Mouse (Mus musculus) neural tube, embryonic 13.5 days (tissue): ENCODE results near the gene Cdc37l1. TPM values are rescaled to one million over a fixed set of nuclear protein-coding genes. Genes with fewer than 3 reads are reported as not detected.

Experiments
- ATAC-seq: fragments of 200-750 bp; cut with Nextera tagmentation; 2 replicates; pipeline ENCODE4 v1.8.0; 2017; ENCODE audit warnings: low read depth, mild to moderate bottlenecking, moderate TSS enrichment, moderate library complexity
- H3K27ac ChIP-seq: fragments of 300-500 bp; sonication (generic); replicated peaks from 2 replicates; pipeline ENCODE4 v1.5.1; 2015; ENCODE audit warnings: moderate library complexity, mild to moderate bottlenecking, inconsistent platforms
- H3K27me3 ChIP-seq: fragments of 300-500 bp; sonication (generic); 2 replicates; pipeline ENCODE4 v1.6.1; 2015; ENCODE audit warnings: mild to moderate bottlenecking, inconsistent platforms
- H3K36me3 ChIP-seq: fragments of 300-500 bp; sonication (generic); 2 replicates; pipeline ENCODE4 v1.6.1; 2015; ENCODE audit warnings: mild to moderate bottlenecking, inconsistent platforms
- H3K4me1 ChIP-seq: fragments of 300-500 bp; sonication (generic); replicated peaks from 2 replicates; pipeline ENCODE4 v1.6.1; 2015; ENCODE audit warnings: inconsistent platforms
- H3K4me2 ChIP-seq: fragments of 300-500 bp; sonication (generic); 2 replicates; pipeline ENCODE4 v1.6.1; 2015; ENCODE audit warnings: inconsistent platforms, mild to moderate bottlenecking, moderate library complexity
- H3K4me3 ChIP-seq: fragments of 300-500 bp; sonication (generic); 2 replicates; pipeline ENCODE4 v1.5.1; 2015; ENCODE audit warnings: mild to moderate bottlenecking, inconsistent platforms
- H3K9ac ChIP-seq: fragments of 300-500 bp; sonication (generic); 2 replicates; pipeline ENCODE4 v1.6.1; 2015; ENCODE audit warnings: moderate library complexity, mild to moderate bottlenecking, inconsistent platforms
- H3K9me3 ChIP-seq: fragments of 300-500 bp; sonication (generic); 2 replicates; pipeline ENCODE4 v1.6.1; 2016; ENCODE audit warnings: inconsistent platforms
- WGBS: fragments of 180-500 bp; shearing (Covaris S2); methylation state at CpG from one replicate; pipeline ENCODE4 v1.1.7; 2015; 5-methylcytosine and 5-hydroxymethylcytosine counted together
- polyA plus RNA-seq: library from polyadenylated mRNA; unstranded; fragments of >200 nt; fragmentation: Nextera tagmentation; extraction: Ambion mirVana; gene quantifications from 2 replicates; pipeline ENCODE4 v1.2.1, GENCODE M21; 2015

Cdc37l1 gene
- polyA plus RNA-seq, 1 experiment from 2014 or later = 47.2 TPM

GRCm38 (mm10) chr19:29009046-29009445, 18.9 kb downstream of the Cdc37l1 start:
- Histone ChIP-seq H3K27me3 (no peaks in the 10 kb centered on the region), H3K4me3 (no peak overlapping the region)

GRCm38 (mm10) chr19:29011355-29011990, 21.3 kb downstream of the Cdc37l1 start:
- no peaks in the 10 kb centered on the region for H3K4me1 ChIP-seq
- no peaks in the 10 kb centered on the region for H3K9me3 ChIP-seq
- no peak overlapping the region for H3K4me2 ChIP-seq
- H3K4me3 ChIP-seq = no peak overlapping the region
- H3K36me3 ChIP-seq = peaks cover 79% of the 10 kb centered on the region
- no peak for ATAC-seq
- H3K9ac ChIP-seq = no peak overlapping the region
- no peak overlapping the region for H3K27ac ChIP-seq
- 89% methylated on average over 12 of the region's 12 CpGs for WGBS
- H3K27me3 ChIP-seq = no peaks in the 10 kb centered on the region

More at GRCm38 (mm10) chr19:29009046-29009445, 18.9 kb downstream of the Cdc37l1 start:
- no peaks in the 10 kb centered on the region for H3K9me3 ChIP-seq
- no peak overlapping the region for H3K4me2 ChIP-seq
- H3K9ac ChIP-seq = no peak overlapping the region
- no peaks in the 10 kb centered on the region for H3K4me1 ChIP-seq
- no peak for ATAC-seq
- peaks cover 62% of the 10 kb centered on the region for H3K36me3 ChIP-seq
- H3K27ac ChIP-seq = no peak overlapping the region
- 95% methylated on average over 11 of the region's 11 CpGs for WGBS

- Histone ChIP-seq H3K9ac (no peak overlapping the region), H3K36me3 (peaks cover 73% of the 10 kb centered on the region)
These were observed 24.4 kb downstream of the Cdc37l1 start for GRCm38 (mm10) chr19:29014466-29015055.

GRCm38 (mm10) chr19:29015410-29016203, 25.5 kb downstream of the Cdc37l1 start:
- Histone ChIP-seq H3K4me1 (no peaks in the 10 kb centered on the region), H3K27me3 (no peaks in the 10 kb centered on the region), H3K4me3 (no peak overlapping the region), H3K36me3 (peaks cover 80% of the 10 kb centered on the region), H3K4me2 (no peak overlapping the region), H3K27ac (no peak overlapping the region), H3K9ac (no peak overlapping the region), H3K9me3 (no peaks in the 10 kb centered on the region)
- WGBS = 82% methylated on average over 8 of the region's 8 CpGs
- ATAC-seq = no peak

More at GRCm38 (mm10) chr19:29014466-29015055, 24.4 kb downstream of the Cdc37l1 start:
- H3K9me3 ChIP-seq = no peaks in the 10 kb centered on the region
- no peak overlapping the region for H3K27ac ChIP-seq
- H3K4me2 ChIP-seq = no peak overlapping the region
- 66% methylated on average over 5 of the region's 5 CpGs for WGBS
- H3K27me3 ChIP-seq = no peaks in the 10 kb centered on the region
- ATAC-seq = no peak
- H3K4me1 ChIP-seq = no peaks in the 10 kb centered on the region
- H3K4me3 ChIP-seq = no peak overlapping the region

- 90% methylated on average over 5 of the region's 5 CpGs for WGBS
These were observed 26.1 kb downstream of the Cdc37l1 start for GRCm38 (mm10) chr19:29016204-29016765.

GRCm38 (mm10) chr19:29016786-29017185, 26.6 kb downstream of the Cdc37l1 start:
- ATAC-seq = no peak
- no peaks in the 10 kb centered on the region for H3K9me3 ChIP-seq
- no peak overlapping the region for H3K9ac ChIP-seq
- peaks cover 80% of the 10 kb centered on the region for H3K36me3 ChIP-seq
- no peaks in the 10 kb centered on the region for H3K4me1 ChIP-seq
- H3K27me3 ChIP-seq = no peaks in the 10 kb centered on the region
- no peak overlapping the region for H3K4me3 ChIP-seq
- no peak overlapping the region for H3K27ac ChIP-seq
- no peak overlapping the region for H3K4me2 ChIP-seq
- WGBS = 76% methylated on average over 5 of the region's 5 CpGs

More at GRCm38 (mm10) chr19:29016204-29016765, 26.1 kb downstream of the Cdc37l1 start:
- H3K27ac ChIP-seq = no peak overlapping the region
- no peak overlapping the region for H3K4me2 ChIP-seq
- H3K9me3 ChIP-seq = no peaks in the 10 kb centered on the region
- no peak overlapping the region for H3K9ac ChIP-seq
- no peaks in the 10 kb centered on the region for H3K4me1 ChIP-seq
- peaks cover 79% of the 10 kb centered on the region for H3K36me3 ChIP-seq
- H3K27me3 ChIP-seq = no peaks in the 10 kb centered on the region
- no peak overlapping the region for H3K4me3 ChIP-seq
- no peak for ATAC-seq

GRCm38 (mm10) chr19:29019647-29020046, 29.5 kb downstream of the Cdc37l1 start:
- Histone ChIP-seq H3K9me3 (no peaks in the 10 kb centered on the region), H3K4me3 (no peak overlapping the region), H3K4me1 (peaks cover 15% of the 10 kb centered on the region), H3K36me3 (peaks cover 85% of the 10 kb centered on the region), H3K4me2 (no peak overlapping the region), H3K9ac (no peak overlapping the region), H3K27me3 (no peaks in the 10 kb centered on the region), H3K27ac (no peak overlapping the region)
- ATAC-seq = no peak
- WGBS = 92% methylated on average over 3 of the region's 3 CpGs

- Histone ChIP-seq H3K9ac (no peak overlapping the region), H3K9me3 (no peaks in the 10 kb centered on the region), H3K4me3 (no peak overlapping the region), H3K4me2 (no peak overlapping the region), H3K27me3 (no peaks in the 10 kb centered on the region), H3K36me3 (peaks cover 91% of the 10 kb centered on the region), H3K27ac (no peak overlapping the region), H3K4me1 (peaks cover 16% of the 10 kb centered on the region)
- no peak for ATAC-seq
- 95% methylated on average over 7 of the region's 7 CpGs for WGBS
These were observed 31.7 kb downstream of the Cdc37l1 start for GRCm38 (mm10) chr19:29021754-29022345.

GRCm38 (mm10) chr19:29024391-29024947, 34.3 kb downstream of the Cdc37l1 start:
- Histone ChIP-seq H3K9me3 (no peaks in the 10 kb centered on the region), H3K27me3 (no peaks in the 10 kb centered on the region), H3K4me1 (peaks cover 16% of the 10 kb centered on the region), H3K4me3 (no peak overlapping the region), H3K27ac (peak overlapping the region; percentile 61), H3K9ac (no peak overlapping the region), H3K4me2 (no peak overlapping the region), H3K36me3 (peaks cover 72% of the 10 kb centered on the region)
- 62% methylated on average over 11 of the region's 11 CpGs for WGBS
- ATAC-seq = no peak

- Histone ChIP-seq H3K9me3 (no peaks in the 10 kb centered on the region), H3K4me3 (no peak overlapping the region), H3K27me3 (no peaks in the 10 kb centered on the region), H3K4me1 (no peaks in the 10 kb centered on the region), H3K36me3 (peaks cover 43% of the 10 kb centered on the region), H3K4me2 (no peak overlapping the region), H3K27ac (no peak overlapping the region), H3K9ac (no peak overlapping the region)
- WGBS = 94% methylated on average over 3 of the region's 3 CpGs
- ATAC-seq = no peak
These were observed 41.6 kb downstream of the Cdc37l1 start for GRCm38 (mm10) chr19:29031788-29032187.

- Histone ChIP-seq H3K9me3 (no peaks in the 10 kb centered on the region), H3K36me3 (peaks cover 49% of the 10 kb centered on the region), H3K4me1 (no peaks in the 10 kb centered on the region), H3K9ac (no peak overlapping the region), H3K27ac (no peak overlapping the region), H3K4me2 (no peak overlapping the region), H3K4me3 (no peak overlapping the region), H3K27me3 (no peaks in the 10 kb centered on the region)
- no peak for ATAC-seq
These were observed 42.5 kb downstream of the Cdc37l1 start for GRCm38 (mm10) chr19:29032662-29033061.
